Mouse (Mus musculus): Measurements from ENCODE around the gene Fyb.

The Fyb gene

DNA sequence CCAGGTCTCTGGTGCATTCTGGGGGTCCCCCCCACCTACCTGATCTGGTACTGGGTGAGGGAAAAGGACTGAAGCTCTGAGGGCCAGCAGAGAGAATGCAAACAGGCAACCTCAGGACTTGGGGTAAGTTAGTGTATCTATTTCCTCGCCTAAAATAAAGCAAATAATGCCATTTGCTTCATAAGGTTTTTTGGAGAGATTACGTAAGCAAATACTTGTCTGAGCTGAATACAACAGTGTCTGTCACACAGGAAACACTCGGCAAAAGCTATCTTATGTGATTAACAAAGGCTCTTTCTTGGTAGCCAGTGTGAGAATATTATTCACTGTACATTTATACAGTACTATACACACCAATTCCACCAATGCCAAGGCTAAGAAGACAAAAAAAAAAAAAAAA, 76.0 kb downstream of the Fyb start:
- DNase-seq (ENCODE audit: extremely low spot score): no peak

DNA sequence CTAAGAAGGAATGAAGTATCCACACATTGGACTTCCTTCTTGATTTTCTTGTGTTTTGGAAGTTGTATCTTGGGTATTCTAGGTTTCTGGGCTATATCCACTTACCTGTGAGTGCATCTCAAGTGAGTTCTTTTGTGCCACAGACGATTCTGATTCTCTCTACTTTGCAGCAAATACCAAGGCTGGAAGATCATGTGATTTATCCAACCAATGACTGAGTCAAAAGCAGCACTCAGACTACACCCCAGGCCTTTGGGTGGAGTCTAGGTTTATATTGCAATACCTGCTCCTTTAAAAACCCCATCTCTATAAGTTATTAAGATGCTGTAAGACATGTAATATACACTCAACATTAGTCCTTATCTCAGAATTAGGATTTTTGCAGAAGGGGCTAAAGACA, 77.7 kb downstream of the Fyb start:
- DNase-seq (ENCODE audit: extremely low spot score): no peak

DNA sequence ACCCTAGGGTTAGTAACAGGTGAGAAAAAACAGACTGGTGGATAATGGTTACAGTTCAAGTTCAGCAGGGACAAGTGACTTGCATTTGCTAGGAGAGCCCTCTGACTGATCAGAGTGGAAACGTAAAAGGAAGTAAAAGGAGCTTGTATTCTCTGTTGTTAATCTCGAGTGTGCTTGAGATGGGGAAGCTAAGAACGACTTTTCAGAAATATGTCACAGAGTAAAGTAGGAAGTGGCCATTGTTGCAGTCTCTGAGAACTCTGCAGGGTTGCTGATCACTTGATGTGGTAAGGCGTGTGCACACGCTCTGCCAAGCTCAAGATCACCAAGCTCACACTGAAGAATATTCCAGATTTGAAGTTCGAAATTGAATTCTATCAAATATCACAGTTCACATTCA, 78.7 kb downstream of the Fyb start:
- DNase-seq (ENCODE audit: extremely low spot score): no peak

DNA sequence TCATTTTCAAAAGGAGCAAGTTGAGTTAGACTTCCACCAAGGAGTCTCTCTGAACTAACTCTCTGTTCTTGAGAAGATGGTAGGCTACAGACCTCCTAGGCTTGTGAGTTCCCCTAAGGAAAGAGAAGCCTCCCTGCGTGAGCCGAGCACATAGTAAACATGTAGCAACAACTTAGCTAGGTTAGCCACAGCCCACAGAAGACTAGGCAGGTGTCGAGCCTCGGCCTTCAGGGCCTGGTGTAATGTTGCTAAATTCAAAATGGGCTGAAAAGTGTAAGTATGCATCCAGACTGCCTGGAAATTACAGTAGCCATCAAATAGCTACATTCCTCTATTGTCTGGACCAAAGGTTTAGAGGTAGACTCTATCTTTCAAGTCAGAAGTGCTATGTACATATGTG, 79.3 kb downstream of the Fyb start:
- DNase-seq (ENCODE audit: extremely low spot score): no peak

DNA sequence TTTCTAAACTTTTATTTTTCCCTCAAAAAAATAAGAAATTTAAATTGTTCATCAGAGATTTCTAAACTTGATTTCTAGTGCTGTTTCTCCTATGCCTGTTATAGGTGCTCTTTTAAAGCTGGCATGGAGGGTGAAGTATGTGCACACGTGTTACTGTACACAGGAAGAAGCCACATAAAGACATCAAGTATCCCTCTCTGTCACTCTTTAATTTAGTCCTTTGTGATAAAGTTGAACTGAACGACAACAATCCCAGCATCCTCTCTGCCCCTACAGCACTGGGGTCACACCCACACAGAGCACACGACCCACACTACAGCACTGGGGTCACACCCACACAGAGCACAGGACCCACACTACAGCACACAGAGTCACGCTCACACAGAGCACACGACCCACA, 88.0 kb downstream of the Fyb start:
- no peak for DNase-seq (ENCODE audit: extremely low spot score)

DNA sequence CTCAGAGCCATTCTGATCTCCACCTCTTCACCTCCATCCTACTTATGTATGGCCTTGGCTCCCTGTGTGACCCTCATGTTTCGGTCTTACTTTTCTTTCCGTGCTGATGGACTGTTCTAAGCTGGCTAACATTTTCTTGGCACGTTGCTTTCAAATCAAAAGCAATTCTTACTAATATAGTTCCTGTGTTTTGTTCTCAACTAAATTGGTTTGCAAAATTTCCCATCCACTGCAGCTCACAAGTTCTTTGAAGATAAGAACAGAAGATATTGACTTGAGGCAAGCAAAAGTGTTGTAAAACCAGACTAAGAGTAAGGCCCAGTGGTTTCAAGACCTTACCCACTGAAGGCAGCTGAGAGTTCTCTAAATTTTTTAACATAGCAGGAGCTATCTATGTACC, 90.2 kb downstream of the Fyb start:
- DNase-seq (ENCODE audit: extremely low spot score): no peak

DNA sequence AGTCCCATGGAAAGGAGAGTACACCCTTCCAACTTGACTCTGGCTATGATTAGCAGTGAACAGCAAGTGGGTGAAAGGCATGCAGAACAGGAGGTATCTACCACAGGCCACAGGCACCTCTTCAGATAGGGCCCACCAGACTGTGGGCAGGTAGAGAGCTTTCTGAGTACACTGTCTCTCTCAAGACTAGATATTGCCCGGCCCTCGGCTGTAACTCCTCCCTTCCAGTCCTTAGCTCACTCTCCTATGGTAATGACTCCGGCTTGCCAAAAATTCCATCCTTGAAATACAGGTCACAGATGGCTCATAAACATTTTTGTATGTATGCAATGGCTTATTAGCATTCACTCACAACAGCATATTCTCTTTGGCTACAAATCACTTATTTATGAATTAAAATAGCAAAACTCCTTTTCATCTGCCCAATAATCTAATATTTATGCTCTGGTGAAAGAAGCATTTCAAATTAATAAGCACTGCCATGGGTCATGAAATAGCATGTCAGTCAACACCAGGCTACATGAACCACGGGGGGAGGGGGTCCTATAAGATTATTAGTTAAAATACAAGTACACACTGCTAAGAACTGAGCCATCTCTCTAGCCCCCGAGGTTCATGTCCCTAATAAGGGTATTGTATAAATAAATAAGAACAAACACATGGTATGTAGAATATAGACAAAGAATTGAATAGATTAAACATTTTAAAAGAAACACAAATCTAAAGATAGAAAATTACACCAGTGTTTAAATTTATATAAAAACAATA, 93.9 kb downstream of the Fyb start:
- DNase-seq (ENCODE audit: extremely low spot score): no peak

DNA sequence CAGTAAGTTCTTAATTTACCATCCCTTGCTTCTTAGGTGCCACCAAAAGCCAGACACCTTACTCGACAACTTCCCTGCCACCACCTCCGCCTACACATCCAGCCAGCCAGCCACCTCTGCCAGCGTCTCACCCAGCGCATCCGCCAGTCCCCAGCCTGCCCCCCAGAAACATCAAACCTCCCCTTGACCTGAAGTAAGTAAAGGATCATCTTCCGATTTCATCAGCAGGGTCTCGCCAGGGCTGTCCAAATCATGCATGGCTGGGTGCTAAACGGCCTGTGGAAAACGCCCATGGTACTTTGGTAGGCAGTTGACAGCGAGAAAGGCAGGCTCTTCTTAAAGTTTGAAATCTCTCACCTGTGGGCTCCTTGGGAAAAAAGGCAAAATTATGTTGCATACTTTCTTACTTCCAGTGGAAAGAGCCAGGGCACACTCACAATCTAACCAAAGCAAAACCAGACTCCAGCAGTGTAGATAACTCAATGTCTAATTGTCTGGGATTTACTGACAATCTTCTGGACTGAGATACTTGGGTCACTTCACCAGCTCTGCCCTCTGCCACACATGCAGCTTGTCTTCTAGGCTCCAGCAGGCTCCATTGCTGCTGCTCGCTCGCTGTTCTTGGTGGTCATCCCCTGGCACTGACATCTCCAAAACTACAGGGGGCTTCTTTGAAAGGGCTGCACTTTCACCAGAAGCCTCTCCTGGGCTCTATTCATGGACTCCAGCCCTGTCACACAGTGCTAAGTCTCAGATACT, 97.1 kb downstream of the Fyb start:
- no peak for DNase-seq (ENCODE audit: extremely low spot score)

DNA sequence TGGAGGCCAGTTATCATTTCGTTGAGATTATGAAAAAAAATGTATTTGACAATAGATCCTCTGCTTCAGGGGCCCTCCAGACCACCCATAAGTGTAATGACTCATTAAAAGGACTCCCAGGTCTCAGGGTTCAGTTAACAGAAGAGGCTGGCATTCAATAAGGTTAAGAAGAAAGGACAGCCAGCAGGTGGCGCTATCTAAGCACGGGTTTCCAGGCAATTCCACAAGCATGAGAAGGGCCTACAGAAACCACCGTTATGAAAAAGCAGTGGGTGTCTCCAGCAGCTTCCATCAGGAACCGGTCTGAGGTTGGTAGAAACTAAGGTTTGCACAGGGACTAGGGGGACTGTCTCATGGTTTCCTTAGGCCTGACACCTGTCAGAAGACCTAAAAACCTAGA, 99.9 kb downstream of the Fyb start:
- DNase-seq (ENCODE audit: extremely low spot score): peak; percentile 75

DNA sequence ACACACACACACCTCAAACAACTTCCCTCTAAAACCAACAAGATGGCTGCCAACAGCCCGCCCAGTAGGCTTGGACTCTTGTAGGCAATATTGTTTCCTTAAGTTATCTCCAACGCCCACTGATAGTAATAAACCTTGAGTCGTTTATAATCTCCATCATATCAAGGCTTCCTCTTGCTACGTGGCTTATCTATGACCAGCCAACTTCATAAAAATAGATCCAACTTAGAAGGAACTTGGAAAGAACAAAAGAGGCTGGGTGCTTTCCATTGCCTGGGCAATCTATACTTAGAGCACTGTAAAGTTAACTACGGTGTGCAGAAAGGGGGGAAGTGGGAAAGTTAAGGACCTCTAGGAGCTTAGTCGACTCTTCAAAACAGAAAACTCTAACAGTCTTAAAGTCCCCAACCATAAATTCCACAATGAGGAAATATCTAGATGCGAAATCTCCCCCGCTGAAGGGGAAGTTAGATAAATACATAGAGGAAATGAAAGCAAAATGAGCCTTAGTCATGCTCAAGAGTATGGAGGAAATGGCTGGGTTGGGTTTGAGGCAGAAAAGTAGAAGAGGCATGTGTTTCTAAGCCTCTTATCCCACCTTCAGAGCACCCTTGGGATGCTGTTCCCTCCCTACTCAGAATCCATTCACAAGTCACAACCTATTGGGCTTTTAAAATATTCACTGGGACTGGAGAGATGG, 101.0 kb downstream of the Fyb start:
- no peak for DNase-seq (ENCODE audit: extremely low spot score)

DNA sequence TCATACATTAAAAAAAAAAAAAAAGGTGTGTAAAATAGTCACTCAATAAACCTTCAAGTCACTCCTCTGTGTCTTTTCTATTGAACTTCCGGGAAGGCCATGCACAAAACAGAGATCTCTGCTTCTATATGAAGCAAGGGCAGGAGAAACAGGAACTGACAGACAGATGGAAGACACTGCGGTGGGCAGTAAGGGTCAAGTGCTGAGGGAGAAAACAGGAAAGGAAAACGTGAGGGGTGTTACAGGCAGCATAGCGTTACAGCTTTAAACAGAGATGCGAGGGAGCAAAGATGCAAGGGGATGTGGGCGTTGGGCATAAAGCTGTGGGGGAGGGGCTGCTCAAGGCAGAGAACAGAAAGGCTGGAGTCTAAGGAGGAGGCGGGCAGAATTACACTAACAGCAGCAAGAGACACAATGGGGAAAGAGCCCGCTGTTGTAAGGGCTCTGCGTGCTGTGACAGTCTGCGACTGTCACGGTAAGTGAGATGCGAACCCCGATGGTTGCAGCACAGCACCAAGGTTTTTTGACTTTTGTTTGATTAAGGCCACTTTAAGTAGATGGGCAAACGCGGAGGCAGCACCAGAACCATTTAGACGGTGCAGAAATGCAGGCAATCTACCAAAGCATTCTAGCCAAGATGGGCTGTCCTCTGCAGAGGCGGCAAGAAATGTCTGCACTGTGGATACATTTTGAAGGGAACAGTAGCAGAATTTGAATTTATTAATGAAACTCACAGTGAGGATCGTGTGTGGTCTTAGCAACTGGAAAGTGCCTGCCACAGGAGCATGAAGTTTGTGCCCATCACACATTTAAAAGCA, 101.9 kb downstream of the Fyb start:
- DNase-seq (ENCODE audit: extremely low spot score): peak; percentile 42

DNA sequence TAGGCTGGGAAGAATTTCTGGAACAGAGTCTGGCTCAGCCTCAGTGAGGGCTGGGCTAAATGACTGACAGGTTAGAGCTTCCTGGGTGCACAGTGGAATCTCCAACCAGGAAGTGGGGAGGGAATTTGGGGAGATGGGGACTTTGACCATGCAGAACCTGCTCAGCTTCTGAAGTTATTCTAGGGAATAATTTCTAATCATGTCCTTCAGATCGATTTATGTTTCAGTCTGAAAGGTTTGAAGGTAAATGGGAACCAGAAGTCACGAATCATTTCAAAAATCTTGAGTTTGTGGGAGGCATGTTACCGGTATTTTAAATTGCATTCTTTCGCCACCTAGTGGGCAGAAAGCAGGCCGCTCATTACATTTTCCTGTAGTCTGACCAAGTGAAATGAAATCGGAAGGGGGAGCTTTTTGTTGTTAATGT, 103.0 kb downstream of the Fyb start:
- peak; percentile 63 for DNase-seq (ENCODE audit: extremely low spot score)

DNA sequence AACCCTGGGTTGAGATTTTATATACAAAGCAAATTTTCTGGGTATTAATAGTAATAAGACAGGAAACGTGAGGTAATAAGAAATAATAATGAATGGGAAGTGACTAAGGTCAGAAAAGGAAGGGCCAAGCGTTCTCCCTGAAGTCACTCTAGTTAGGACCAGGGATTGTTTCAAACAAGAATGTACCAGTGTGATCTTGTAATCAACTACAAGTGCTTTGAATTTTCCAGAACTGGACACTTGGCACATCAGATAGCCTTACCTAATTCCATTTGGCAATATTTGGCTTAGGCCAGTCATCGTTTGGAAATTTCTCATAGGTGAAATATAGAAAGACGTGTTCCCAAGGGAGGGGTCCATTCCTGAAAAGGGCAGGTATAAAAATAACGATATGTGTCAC, 103.5 kb downstream of the Fyb start:
- DNase-seq (ENCODE audit: extremely low spot score): no peak

DNA sequence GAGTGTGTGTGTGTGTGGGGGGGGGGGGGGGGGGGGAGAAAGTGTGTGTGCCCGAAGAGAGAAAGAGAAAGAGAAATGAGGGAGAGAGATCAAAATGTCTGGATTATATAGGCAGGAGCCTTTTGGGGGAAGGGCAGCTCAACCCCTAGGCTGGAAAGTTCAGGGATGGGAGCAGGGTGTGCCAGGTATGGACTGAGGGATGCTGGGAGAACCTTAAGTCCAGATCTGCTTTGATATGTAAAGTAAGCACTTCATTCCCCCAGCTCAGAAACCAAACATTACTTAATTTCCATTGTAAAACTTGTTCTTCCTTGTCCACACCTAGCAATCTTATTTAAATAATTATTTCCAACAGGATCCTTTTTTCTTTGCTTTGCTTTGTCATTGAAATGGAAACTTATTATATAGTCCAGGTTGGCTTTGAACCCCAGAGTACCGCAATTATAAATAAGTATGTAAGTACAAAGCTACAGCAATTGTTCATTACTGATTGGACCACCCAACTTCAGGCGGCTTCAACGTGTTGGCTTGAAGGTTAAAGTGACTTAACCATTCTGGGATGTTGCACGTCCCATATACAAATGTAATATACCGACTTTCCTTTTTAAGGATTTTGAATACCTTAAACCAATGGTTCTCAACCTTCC, 105.9 kb downstream of the Fyb start:
- DNase-seq (ENCODE audit: extremely low spot score): no peak

DNA sequence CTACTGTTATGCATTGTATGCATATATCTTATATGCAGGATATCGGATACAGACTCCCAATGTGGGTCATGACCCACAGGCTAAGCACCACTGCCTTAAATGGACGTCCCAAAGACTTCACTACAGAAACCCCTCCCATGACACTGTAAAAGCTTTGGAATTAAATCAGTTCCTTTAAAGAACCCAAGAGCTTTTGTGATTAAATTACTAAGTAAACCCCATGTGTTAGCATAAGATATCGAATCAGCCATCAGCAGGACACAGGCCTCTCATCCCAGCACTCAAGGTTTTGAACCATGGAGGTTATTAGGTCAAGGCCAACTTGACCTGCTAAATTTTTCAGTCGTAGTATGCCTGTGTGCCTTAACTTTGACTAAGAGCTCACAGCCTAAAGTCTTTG, 106.5 kb downstream of the Fyb start:
- DNase-seq (ENCODE audit: extremely low spot score): no peak

DNA sequence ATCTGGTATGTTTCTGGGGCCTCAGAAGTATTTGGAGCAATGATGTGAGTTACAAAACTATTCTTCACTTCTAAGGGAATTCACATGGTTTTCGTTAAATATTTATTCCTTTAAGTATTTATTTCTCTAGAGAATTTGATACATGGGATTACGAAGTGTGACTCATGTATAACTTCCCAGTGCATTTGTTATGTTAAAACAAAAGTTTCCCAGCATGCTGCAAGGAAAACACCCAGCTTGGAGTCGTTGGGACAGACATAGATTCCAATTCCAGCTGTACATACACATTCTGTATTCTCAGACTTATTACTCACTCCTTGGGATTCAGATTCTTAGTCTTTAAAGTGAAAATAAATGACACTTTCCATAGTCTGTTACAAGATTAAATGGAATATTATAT, 112.8 kb downstream of the Fyb start:
- DNase-seq (ENCODE audit: extremely low spot score): no peak

DNA sequence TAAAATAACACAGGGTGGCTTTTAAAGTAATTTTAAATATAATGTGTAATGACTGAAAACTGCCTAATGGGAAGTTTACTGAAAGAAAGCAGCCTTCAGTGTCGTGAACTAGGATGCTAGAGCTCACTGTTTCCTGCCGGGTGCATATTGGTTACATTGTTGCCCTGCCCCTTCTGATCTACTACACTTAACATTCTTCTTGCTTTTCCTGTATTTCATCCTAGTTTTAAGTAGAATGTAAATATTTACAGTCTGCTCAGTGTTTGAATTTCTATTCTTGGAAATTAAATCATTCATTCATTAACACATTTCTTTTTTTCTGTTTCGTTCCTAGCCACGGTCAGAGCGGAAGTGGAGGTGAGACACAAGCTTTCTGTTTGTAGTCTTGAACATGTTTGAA, 119.6 kb downstream of the Fyb start:
- DNase-seq (ENCODE audit: extremely low spot score): no peak

DNA sequence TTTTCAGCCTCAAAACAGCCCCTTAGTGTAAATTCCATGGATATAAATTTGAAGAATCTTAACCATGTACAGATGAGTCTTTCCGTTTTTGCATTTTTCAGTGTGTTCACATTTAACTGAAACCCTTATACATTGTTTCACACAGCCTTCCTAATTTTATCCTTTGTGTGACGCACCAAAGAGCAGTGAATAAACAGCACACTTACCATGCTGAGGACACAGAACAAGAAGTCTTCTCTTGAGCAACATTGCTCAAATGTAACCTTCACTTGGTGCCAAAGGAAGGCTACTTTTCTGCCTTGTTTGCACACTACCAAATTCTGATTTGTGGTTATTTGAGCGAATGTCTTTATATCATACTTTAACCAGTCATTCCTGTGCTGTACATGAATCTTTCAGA, 122.8 kb downstream of the Fyb start:
- DNase-seq (ENCODE audit: extremely low spot score): no peak

DNA sequence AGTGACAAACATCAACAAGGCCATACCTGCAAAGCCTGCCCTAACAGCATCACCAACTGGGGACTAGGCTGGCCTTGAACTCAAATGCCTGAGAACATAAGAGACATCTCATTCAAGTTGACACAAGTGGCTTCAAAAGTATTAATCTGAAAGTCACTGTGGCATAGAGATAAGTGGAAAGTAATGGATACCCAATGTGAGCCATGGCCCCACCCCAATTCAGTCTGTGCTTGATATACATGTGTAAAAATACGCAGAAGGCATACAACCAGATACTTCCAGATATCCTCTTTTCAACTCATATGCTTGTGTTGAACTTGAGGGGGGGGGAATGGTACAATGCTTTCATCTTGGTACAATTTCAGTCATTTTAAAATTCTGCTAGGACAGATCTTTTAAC, 124.4 kb downstream of the Fyb start:
- no peak for DNase-seq (ENCODE audit: extremely low spot score)

DNA sequence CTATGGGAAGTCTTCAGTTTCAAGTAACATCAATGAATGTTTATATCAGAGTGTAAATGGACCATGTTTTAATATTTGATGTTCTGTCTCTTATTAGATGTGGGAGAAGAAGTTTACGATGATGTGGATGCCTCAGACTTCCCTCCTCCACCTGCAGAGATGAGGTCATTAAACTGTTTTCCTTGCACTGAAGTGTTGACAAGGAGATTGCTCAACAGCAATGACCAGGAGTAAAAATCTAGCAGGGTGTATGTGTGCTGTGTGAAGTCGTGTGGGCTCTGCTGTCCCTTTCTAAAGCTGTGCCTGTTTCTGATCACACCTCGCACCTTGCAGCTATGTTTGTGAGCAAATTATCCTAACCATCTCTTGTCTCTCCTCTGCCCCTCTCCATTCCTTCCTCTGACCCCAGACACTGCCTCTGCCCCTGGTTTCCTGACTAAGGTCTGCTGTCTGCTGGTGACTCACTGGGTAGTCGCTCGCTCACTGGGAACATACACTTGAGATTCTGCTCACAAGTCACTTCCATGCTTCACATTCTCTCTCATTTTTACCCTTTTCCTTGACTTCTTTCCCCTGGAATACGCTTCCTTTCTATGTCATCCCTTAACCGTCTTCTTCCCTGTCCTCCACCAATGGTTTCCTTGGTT, 126.2 kb downstream of the Fyb start:
- no peak for DNase-seq (ENCODE audit: extremely low spot score)

DNA sequence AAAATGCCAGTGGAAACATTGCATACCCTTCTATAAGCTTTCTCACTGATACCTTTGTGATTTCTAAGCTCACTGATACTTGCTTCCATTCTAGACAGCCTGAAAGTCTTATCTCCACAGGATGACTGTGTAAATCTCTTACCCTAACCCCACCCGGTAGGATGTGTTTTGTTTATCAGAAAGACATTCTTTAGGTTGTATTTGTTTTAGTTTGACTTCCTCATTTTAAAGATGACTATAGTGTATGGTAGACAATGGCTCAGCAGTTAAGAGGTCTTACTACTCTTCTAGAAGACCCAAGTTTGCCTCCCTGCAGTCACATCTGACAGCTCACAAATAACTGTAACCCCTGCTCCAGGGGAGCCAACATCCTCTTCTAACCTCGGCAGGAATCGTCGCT, 130.4 kb downstream of the Fyb start:
- no peak for DNase-seq (ENCODE audit: extremely low spot score)
